Mouse (Mus musculus): ENCODE results near the gene Mphosph9. TPM values are rescaled to one million over a fixed set of nuclear protein-coding genes. Genes with fewer than 3 reads are reported as not detected.

Mphosph9 gene
- polyA plus RNA-seq, 1 experiment from 2014 or later = 15.6 TPM

GRCm38 (mm10) chr5:124287616-124288247 lies 40.0 kb downstream of the Mphosph9 start:
- DNase-seq (ENCODE audit: low spot score) = no peak
- no peaks in the 10 kb centered on the region for H3K4me1 ChIP-seq
- H3K9me3 ChIP-seq = no peaks in the 10 kb centered on the region
- no peak overlapping the region for H3K4me3 ChIP-seq
- no peak overlapping the region for H3K27ac ChIP-seq
- peaks cover 86% of the 10 kb centered on the region for H3K36me3 ChIP-seq
- no peaks in the 10 kb centered on the region for H3K27me3 ChIP-seq (ENCODE audit: insufficient read depth, poor library complexity, severe bottlenecking)
- 96% methylated on average over 6 of the region's 6 CpGs for WGBS

DNA sequence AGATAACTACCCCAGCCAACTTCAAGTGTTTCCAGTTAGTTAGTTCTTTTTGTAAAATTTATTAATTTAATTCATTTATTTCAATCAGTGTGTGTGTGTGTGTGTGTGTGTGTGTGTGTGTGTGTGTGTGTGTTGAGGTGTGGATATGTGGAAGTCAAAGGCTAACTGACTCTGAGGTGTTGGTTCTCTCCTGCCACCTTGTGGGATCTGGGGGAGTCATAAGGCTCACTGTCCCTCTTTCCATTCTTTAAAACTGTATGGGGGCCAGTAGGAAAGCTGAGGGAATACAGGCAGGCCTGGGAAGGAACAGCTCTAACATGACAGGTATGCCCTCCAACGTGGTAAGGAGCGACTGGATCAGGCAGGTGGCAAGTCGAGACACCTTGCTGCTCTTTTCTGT lies 43.4 kb downstream of the Mphosph9 start:
- H3K36me3 ChIP-seq = peaks cover 85% of the 10 kb centered on the region
- H3K27ac ChIP-seq = no peak overlapping the region
- no peak overlapping the region for H3K4me3 ChIP-seq
- H3K4me1 ChIP-seq = no peaks in the 10 kb centered on the region
- no peaks in the 10 kb centered on the region for H3K9me3 ChIP-seq
- DNase-seq (ENCODE audit: low spot score) = no peak
- WGBS = 71% methylated on average over 3 of the region's 3 CpGs
- H3K27me3 ChIP-seq (ENCODE audit: insufficient read depth, poor library complexity, severe bottlenecking) = no peaks in the 10 kb centered on the region

DNA sequence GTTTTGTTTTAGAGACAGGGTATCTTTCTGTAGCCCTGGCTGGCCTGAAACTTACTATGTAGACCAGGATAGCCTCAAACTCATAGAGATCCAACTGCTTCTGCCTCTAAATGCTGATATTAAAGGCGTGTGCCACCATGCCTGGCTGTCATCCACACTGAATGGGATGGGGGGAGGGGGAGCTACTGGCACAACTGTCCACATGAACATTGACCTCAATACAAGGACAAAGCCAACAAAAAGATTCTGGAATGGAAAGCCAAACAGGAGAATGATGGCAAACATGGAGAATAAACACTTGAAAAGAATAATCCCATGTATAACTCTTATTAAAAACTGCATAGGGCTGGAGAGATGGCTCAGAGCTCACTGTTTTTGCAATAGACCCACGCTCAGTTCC lies 44.9 kb downstream of the Mphosph9 start:
- Histone ChIP-seq H3K36me3 (peaks cover 86% of the 10 kb centered on the region), H3K9me3 (no peaks in the 10 kb centered on the region), H3K4me3 (no peak overlapping the region), H3K4me1 (no peaks in the 10 kb centered on the region), H3K27me3 (ENCODE audit: insufficient read depth, poor library complexity, severe bottlenecking) (no peaks in the 10 kb centered on the region), H3K27ac (no peak overlapping the region)
- 82% methylated on average over 2 of the region's 2 CpGs for WGBS
- no peak for DNase-seq (ENCODE audit: low spot score)

DNA sequence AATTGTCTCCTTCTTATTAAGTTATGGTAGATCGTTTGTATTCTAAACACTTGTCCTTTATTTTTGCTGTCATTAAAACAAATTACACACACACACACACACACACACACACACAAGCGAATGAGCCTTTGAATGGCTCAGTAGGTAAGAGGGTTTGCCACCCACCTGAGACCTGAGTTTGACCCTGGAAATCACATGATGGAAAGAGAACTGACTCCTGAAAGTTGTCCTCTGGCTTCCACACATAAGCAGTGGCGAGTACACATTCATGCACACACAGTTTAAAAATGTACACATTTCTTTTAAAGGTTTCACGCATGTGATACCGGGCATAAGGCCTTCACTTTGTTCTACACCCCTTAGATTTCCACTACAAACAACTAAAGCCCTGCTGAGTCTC lies 57.5 kb downstream of the Mphosph9 start:
- Histone ChIP-seq H3K4me1 (peaks cover 31% of the 10 kb centered on the region), H3K9me3 (no peaks in the 10 kb centered on the region), H3K4me3 (no peak overlapping the region), H3K27me3 (ENCODE audit: insufficient read depth, poor library complexity, severe bottlenecking) (no peaks in the 10 kb centered on the region), H3K27ac (no peak overlapping the region), H3K36me3 (peaks cover 45% of the 10 kb centered on the region)
- WGBS = 94% methylated on average over 5 of the region's 5 CpGs
- DNase-seq (ENCODE audit: low spot score) = no peak

GRCm38 (mm10) chr5:124269661-124270060 lies 58.1 kb downstream of the Mphosph9 start:
- Histone ChIP-seq H3K27me3 (ENCODE audit: insufficient read depth, poor library complexity, severe bottlenecking) (no peaks in the 10 kb centered on the region), H3K27ac (no peak overlapping the region)
- no peak for DNase-seq (ENCODE audit: low spot score)

GRCm38 (mm10) chr5:124267652-124268051 lies 60.1 kb downstream of the Mphosph9 start:
- H3K27ac ChIP-seq = peak overlapping the region; percentile 17; the same call in 1 of the 2 replicates
- DNase-seq (ENCODE audit: low spot score) = no peak
- peaks cover 50% of the 10 kb centered on the region for H3K36me3 ChIP-seq
- no peaks in the 10 kb centered on the region for H3K27me3 ChIP-seq (ENCODE audit: insufficient read depth, poor library complexity, severe bottlenecking)
- WGBS = 37% methylated on average over 6 of the region's 6 CpGs
- peaks cover 31% of the 10 kb centered on the region for H3K4me1 ChIP-seq
- no peaks in the 10 kb centered on the region for H3K9me3 ChIP-seq
- no peak overlapping the region for H3K4me3 ChIP-seq

More at GRCm38 (mm10) chr5:124269661-124270060, 58.1 kb downstream of the Mphosph9 start:
- 73% methylated on average over 11 of the region's 11 CpGs for WGBS
- H3K4me3 ChIP-seq = no peak overlapping the region
- peaks cover 41% of the 10 kb centered on the region for H3K36me3 ChIP-seq
- H3K9me3 ChIP-seq = no peaks in the 10 kb centered on the region
- H3K4me1 ChIP-seq = peaks cover 31% of the 10 kb centered on the region

DNA sequence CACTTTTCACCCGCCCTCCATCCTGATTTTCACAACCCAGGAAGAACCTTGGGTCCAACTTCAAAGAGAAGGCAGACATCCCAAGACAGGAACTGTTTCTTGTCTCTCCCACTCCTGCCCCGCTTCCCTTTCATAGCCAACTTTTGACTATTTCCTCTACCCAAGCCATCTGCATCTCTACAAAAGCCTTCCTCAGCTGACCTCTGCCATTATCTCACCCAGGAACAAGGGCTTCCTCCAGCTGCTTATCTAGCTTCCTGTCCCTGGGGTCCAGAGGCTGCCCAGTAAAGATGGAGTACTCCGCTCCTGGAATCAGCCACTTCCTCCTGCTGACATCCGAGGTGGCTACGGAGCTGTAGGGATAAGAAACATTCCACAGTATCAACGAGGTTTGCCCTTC lies 61.0 kb downstream of the Mphosph9 start:
- Histone ChIP-seq H3K36me3 (peaks cover 55% of the 10 kb centered on the region), H3K4me1 (peaks cover 31% of the 10 kb centered on the region), H3K27me3 (ENCODE audit: insufficient read depth, poor library complexity, severe bottlenecking) (no peaks in the 10 kb centered on the region), H3K4me3 (no peak overlapping the region), H3K27ac (0 out of 2 replicates have a peak overlapping the region, but pooled peaks have one; percentile 4), H3K9me3 (no peaks in the 10 kb centered on the region)
- no peak for DNase-seq (ENCODE audit: low spot score)
- 17% methylated on average over 6 of the region's 6 CpGs for WGBS

- Histone ChIP-seq H3K27me3 (ENCODE audit: insufficient read depth, poor library complexity, severe bottlenecking) (no peaks in the 10 kb centered on the region), H3K27ac (no peak overlapping the region), H3K9me3 (no peaks in the 10 kb centered on the region), H3K4me3 (no peak overlapping the region), H3K4me1 (peaks cover 18% of the 10 kb centered on the region), H3K36me3 (peaks cover 67% of the 10 kb centered on the region)
- no peak for DNase-seq (ENCODE audit: low spot score)
- 77% methylated on average over 4 of the region's 4 CpGs for whole genome bisulfite sequencing
These were observed 64.5 kb downstream of the Mphosph9 start for GRCm38 (mm10) chr5:124263246-124263645.

DNA sequence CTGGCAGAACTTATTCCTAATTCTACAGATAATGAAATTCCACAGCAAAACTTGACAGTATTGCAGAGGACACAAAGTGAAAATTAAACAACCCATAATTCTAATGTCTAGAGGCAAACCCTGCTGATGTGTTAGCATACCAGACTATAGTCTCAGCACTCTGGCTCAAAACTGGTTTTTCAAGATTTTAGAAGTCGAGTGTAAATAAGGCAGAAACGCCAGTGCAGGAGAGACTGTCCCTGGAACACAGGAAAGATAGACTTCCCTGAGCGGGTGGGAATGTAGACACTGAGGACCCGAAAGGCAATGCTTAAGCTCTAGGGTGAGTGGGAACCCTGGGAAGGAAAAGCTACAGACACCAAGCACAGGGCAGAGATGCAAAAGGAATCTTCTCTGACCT lies 65.7 kb downstream of the Mphosph9 start:
- Histone ChIP-seq H3K4me1 (peaks cover 11% of the 10 kb centered on the region), H3K36me3 (peaks cover 79% of the 10 kb centered on the region), H3K27me3 (ENCODE audit: insufficient read depth, poor library complexity, severe bottlenecking) (no peaks in the 10 kb centered on the region), H3K4me3 (no peak overlapping the region), H3K27ac (no peak overlapping the region), H3K9me3 (no peaks in the 10 kb centered on the region)
- 84% methylated on average over 4 of the region's 4 CpGs for WGBS
- DNase-seq (ENCODE audit: low spot score) = no peak

DNA sequence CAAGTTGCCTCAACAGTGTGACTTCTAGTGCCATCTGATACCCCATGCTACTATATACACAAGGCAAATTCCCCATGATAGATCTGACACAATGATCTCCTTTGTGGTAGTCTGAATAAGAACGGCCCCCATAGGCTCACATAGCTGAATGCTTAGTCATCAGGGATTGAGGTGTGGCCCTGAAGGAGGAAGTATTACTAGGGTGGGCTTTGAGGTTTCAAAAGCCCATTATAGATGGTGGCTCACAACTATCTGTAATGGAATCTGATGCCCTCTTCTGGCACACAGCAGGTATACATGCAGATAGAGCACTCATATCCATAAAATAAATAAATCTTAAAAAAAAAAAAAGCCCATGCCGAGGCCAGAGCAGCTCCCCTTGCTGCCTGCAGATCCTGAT lies 68.6 kb downstream of the Mphosph9 start:
- 77% methylated on average over 2 of the region's 2 CpGs for WGBS

DNA sequence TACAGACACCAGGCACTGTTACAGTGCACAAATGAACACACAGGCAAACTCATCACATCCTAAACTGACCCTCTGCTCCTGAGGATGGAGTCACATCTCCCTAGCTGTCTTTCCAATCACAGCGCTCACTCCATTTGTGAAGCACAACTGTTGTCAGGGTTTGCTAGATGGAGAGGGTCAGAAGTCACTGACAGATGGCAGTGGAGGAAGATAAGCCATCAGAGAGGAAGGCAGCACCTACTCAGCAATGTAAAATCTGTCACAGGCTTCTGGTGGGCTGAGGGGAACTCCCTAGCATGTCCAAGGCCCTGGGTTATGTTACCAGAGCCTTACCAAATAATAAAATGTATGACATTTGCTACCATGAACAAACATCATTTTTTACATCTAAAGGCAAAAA lies 69.7 kb downstream of the Mphosph9 start:
- H3K9me3 ChIP-seq = no peaks in the 10 kb centered on the region
- no peak overlapping the region for H3K4me3 ChIP-seq
- H3K27me3 ChIP-seq (ENCODE audit: insufficient read depth, poor library complexity, severe bottlenecking) = no peaks in the 10 kb centered on the region
- WGBS = 89% methylated on average over 1 of the region's 1 CpGs
- peaks cover 86% of the 10 kb centered on the region for H3K36me3 ChIP-seq
- no peak overlapping the region for H3K27ac ChIP-seq
- DNase-seq (ENCODE audit: low spot score) = no peak
- H3K4me1 ChIP-seq = no peaks in the 10 kb centered on the region

More for the DNA sequence above, 68.6 kb downstream of the Mphosph9 start:
- peaks cover 88% of the 10 kb centered on the region for H3K36me3 ChIP-seq
- H3K4me1 ChIP-seq = no peaks in the 10 kb centered on the region
- no peak overlapping the region for H3K4me3 ChIP-seq
- no peaks in the 10 kb centered on the region for H3K9me3 ChIP-seq
- no peak overlapping the region for H3K27ac ChIP-seq
- DNase-seq (ENCODE audit: low spot score) = no peak
- no peaks in the 10 kb centered on the region for H3K27me3 ChIP-seq (ENCODE audit: insufficient read depth, poor library complexity, severe bottlenecking)

- DNase-seq (ENCODE audit: low spot score) = no peak
- no peak overlapping the region for H3K4me3 ChIP-seq
- no peak overlapping the region for H3K27ac ChIP-seq
- no peaks in the 10 kb centered on the region for H3K27me3 ChIP-seq (ENCODE audit: insufficient read depth, poor library complexity, severe bottlenecking)
- peaks cover 10% of the 10 kb centered on the region; the same call in 1 of the 2 replicates for H3K4me1 ChIP-seq
- WGBS = 88% methylated on average over 7 of the region's 7 CpGs
- no peaks in the 10 kb centered on the region for H3K9me3 ChIP-seq
- H3K36me3 ChIP-seq = peaks cover 62% of the 10 kb centered on the region
These were observed 72.6 kb downstream of the Mphosph9 start for GRCm38 (mm10) chr5:124255141-124255540.

- Histone ChIP-seq H3K9me3 (no peaks in the 10 kb centered on the region), H3K36me3 (peaks cover 46% of the 10 kb centered on the region), H3K27ac (peak overlapping the region; percentile 29; the same call in 1 of the 2 replicates), H3K27me3 (ENCODE audit: insufficient read depth, poor library complexity, severe bottlenecking) (no peaks in the 10 kb centered on the region), H3K4me1 (peaks cover 16% of the 10 kb centered on the region), H3K4me3 (no peak overlapping the region)
- WGBS = 85% methylated on average over 8 of the region's 8 CpGs
- no peak for DNase-seq (ENCODE audit: low spot score)
These were observed 74.2 kb downstream of the Mphosph9 start for GRCm38 (mm10) chr5:124253555-124253954.

All from heart, embryonic 10.5 days (tissue).